Mouse (Mus musculus) olfactory bulb, adult 2 months (tissue): ENCODE results near the gene Epha6.

Experiments
- CTCF ChIP-seq: fragments of 200-500 bp; IDR thresholded peaks from 2 replicates; pipeline ENCODE4 v1.5.1; 2012; ENCODE audit warnings: low read depth, mild to moderate bottlenecking, low read length, moderate library complexity; ENCODE audit not compliant: insufficient read depth
- POLR2A ChIP-seq: fragments of 200-500 bp; IDR thresholded peaks from 2 replicates; pipeline ENCODE4 v1.6.1; 2012; ENCODE audit warnings: mild to moderate bottlenecking, low read depth, low read length, moderate library complexity; ENCODE audit not compliant: insufficient read depth

GRCm38 (mm10) chr16:60175580-60175979 lies 429.8 kb downstream of the Epha6 start:
- TF ChIP-seq POLR2A (no peak), CTCF (no peak)
